Mouse (Mus musculus): ENCODE data around the gene Scgb1b2.

The Scgb1b2 gene

GRCm38 (mm10) chr7:31291721-31292120 lies at the start of gene Scgb1b2:
Scgb1b2 (minus strand) TSS chr7:31291821.
- DNase-seq (ENCODE audit: low read depth, low spot score): no peak

GRCm38 (mm10) chr7:31290208-31290607 lies 1.4 kb downstream of the Scgb1b2 start, which contains the start of gene Scgb2b2:
Scgb2b2 (plus strand) TSS chr7:31290508.
- DNase-seq (ENCODE audit: low read depth, low spot score): no peak
